Mouse (Mus musculus) heart, adult 2 months (tissue): ENCODE data around the gene Nos1ap. TPM values are rescaled to one million over a fixed set of nuclear protein-coding genes. Genes with fewer than 3 reads are reported as not detected.

Source experiments
- DNase-seq, 2 experiments: peaks; one replicate each; pipeline ENCODE4 v3.0.0; 2021
- H3K27ac ChIP-seq: fragments of 200-600 bp; 2 replicates; pipeline ENCODE4 v1.8.1; 2022
- H3K27me3 ChIP-seq: fragments of 200-500 bp; 2 replicates; pipeline ENCODE4 v1.6.1; 2012; ENCODE audit warnings: mild to moderate bottlenecking, low read length, inconsistent platforms, mixed read lengths; ENCODE audit not compliant: control insufficient read depth, insufficient read depth
- H3K36me3 ChIP-seq: fragments of 200-500 bp; 2 replicates; pipeline ENCODE4 v1.6.1; 2012; ENCODE audit warnings: low read length, inconsistent platforms; ENCODE audit not compliant: control insufficient read depth, insufficient read depth
- H3K4me1 ChIP-seq: fragments of 200-500 bp; 2 replicates; pipeline ENCODE4 v1.6.1; 2011; ENCODE audit warnings: low read length; ENCODE audit not compliant: control insufficient read depth, insufficient read depth
- H3K4me3 ChIP-seq: fragments of 200-600 bp; 2 replicates; pipeline ENCODE4 v1.8.1; 2022
- H3K79me2 ChIP-seq: fragments of 200-500 bp; replicated peaks from 2 replicates; pipeline ENCODE4 v1.6.1; 2012; ENCODE audit warnings: mild to moderate bottlenecking, inconsistent platforms, low read length, moderate library complexity, mixed read lengths; ENCODE audit not compliant: control insufficient read depth, insufficient read depth
- H3K9ac ChIP-seq: fragments of 200-500 bp; 2 replicates; pipeline ENCODE4 v1.6.1; 2012; ENCODE audit warnings: low read depth, mild to moderate bottlenecking, control low read depth, inconsistent platforms, low read length, mixed read lengths
- CTCF ChIP-seq: fragments of 200-600 bp; IDR thresholded peaks from 2 replicates; pipeline ENCODE4 v1.8.1; 2022; ENCODE audit warnings: antibody characterized with exemption, mild to moderate bottlenecking, moderate library complexity
- EP300 ChIP-seq: fragments of 200-500 bp; IDR thresholded peaks from 2 replicates; pipeline ENCODE4 v1.6.1; 2011; ENCODE audit warnings: low read depth, low read length, control low read depth; ENCODE audit not compliant: insufficient read depth
- POLR2A ChIP-seq: fragments of 200-500 bp; IDR thresholded peaks from 2 replicates; pipeline ENCODE4 v1.6.1; 2011; ENCODE audit warnings: mild to moderate bottlenecking, low read depth, low read length, control low read depth; ENCODE audit not compliant: insufficient read depth
- WGBS: fragments of 180-500 bp; shearing (Covaris S2); methylation state at CpG from one replicate; pipeline ENCODE4 v1.1.7; 2018; 5-methylcytosine and 5-hydroxymethylcytosine counted together
- intact Hi-C: fragments of 180-260 bp; cut with DNase I; formaldehyde crosslinking; loops from one replicate; pipeline ENCODE4 v1.15.1; 2025
- polyA plus RNA-seq: library from polyadenylated mRNA; depleted of rRNA; stranded (reverse); fragments of >200 nt; gene quantifications from 2 replicates; pipeline ENCODE4 v1.2.3, GENCODE M21; 2012
- total RNA-seq, 2 experiments: library from RNA; stranded (reverse); gene quantifications; 2 replicates each; pipeline ENCODE4 v1.2.3; 2021

The Nos1ap gene
- total and polyA plus RNA-seq, 3 experiments: 11.5 to 24.0 (median 22.0) TPM

GRCm38 (mm10) chr1:170576012-170576727 is 13.5 kb downstream of the Nos1ap start:
- H3K27ac ChIP-seq: no peak overlapping the region
- intact Hi-C loops: no loop called here
- WGBS: 75% methylated on average over 6 of the region's 6 CpGs
- no peak for DNase-seq
- H3K4me3 ChIP-seq: no peak overlapping the region
- 0 out of 2 replicates have a peak, but pooled peaks cover 1% of the 10 kb centered on the region for H3K4me1 ChIP-seq
- no peaks in the 10 kb centered on the region for H3K27me3 ChIP-seq
- H3K36me3 ChIP-seq: no peaks in the 10 kb centered on the region
- H3K79me2 ChIP-seq: 0 out of 2 replicates have a peak, but pooled peaks cover 2% of the 10 kb centered on the region
- H3K9ac ChIP-seq: no peak overlapping the region
- TF ChIP-seq CTCF (no peak), POLR2A (no peak), EP300 (no peak)

GRCm38 (mm10) chr1:170573117-170573516 is 16.5 kb downstream of the Nos1ap start:
- H3K36me3 ChIP-seq: no peaks in the 10 kb centered on the region
- H3K4me1 ChIP-seq: 0 out of 2 replicates have a peak, but pooled peaks cover 1% of the 10 kb centered on the region
- H3K27ac ChIP-seq: no peak overlapping the region
- H3K27me3 ChIP-seq: no peaks in the 10 kb centered on the region
- no peak overlapping the region for H3K9ac ChIP-seq
- 0 out of 2 replicates have a peak, but pooled peaks cover 2% of the 10 kb centered on the region for H3K79me2 ChIP-seq
- WGBS: 79% methylated on average over 7 of the region's 7 CpGs
- no peak overlapping the region for H3K4me3 ChIP-seq
- intact Hi-C loops: no loop called here
- TF ChIP-seq CTCF (no peak), EP300 (no peak), POLR2A (no peak)
- no peak for DNase-seq

- H3K79me2 ChIP-seq: no peaks in the 10 kb centered on the region
- 69% methylated on average over 4 of the region's 4 CpGs for WGBS
- H3K27me3 ChIP-seq: no peaks in the 10 kb centered on the region
- H3K27ac ChIP-seq: no peak overlapping the region
- H3K9ac ChIP-seq: no peak overlapping the region
- TF ChIP-seq POLR2A (no peak), EP300 (no peak), CTCF (no peak)
- no peaks in the 10 kb centered on the region for H3K36me3 ChIP-seq
- no peak for DNase-seq
- no peaks in the 10 kb centered on the region for H3K4me1 ChIP-seq
- intact Hi-C loops: no loop called here
- no peak overlapping the region for H3K4me3 ChIP-seq
Observed at GRCm38 (mm10) chr1:170566969-170567368, 22.7 kb downstream of the Nos1ap start.

GRCm38 (mm10) chr1:170566538-170566937 is 23.1 kb downstream of the Nos1ap start:
- Histone ChIP-seq H3K4me3 (no peak overlapping the region), H3K9ac (no peak overlapping the region), H3K79me2 (no peaks in the 10 kb centered on the region), H3K36me3 (no peaks in the 10 kb centered on the region), H3K27me3 (no peaks in the 10 kb centered on the region), H3K27ac (no peak overlapping the region), H3K4me1 (no peaks in the 10 kb centered on the region)
- TF ChIP-seq CTCF (no peak), POLR2A (no peak), EP300 (no peak)
- intact Hi-C loops: no loop called here
- 90% methylated on average over 2 of the region's 2 CpGs for WGBS
- DNase-seq: no peak

GRCm38 (mm10) chr1:170564926-170565325 is 24.7 kb downstream of the Nos1ap start:
- intact Hi-C loops: no loop called here
- 73% methylated on average over 3 of the region's 3 CpGs for WGBS
- TF ChIP-seq EP300 (no peak), POLR2A (no peak), CTCF (no peak)
- H3K4me3 ChIP-seq: no peak overlapping the region
- no peaks in the 10 kb centered on the region for H3K4me1 ChIP-seq
- no peaks in the 10 kb centered on the region for H3K79me2 ChIP-seq
- no peak overlapping the region for H3K27ac ChIP-seq
- no peak for DNase-seq
- H3K36me3 ChIP-seq: no peaks in the 10 kb centered on the region
- H3K27me3 ChIP-seq: no peaks in the 10 kb centered on the region
- H3K9ac ChIP-seq: no peak overlapping the region

- no peak for TF ChIP-seq POLR2A
- TF ChIP-seq EP300: no peak
- no peak for TF ChIP-seq CTCF
- WGBS: 68% methylated on average over 1 of the region's 1 CpGs
- DNase-seq: no peak
- no peaks in the 10 kb centered on the region for H3K36me3 ChIP-seq
- H3K4me3 ChIP-seq: no peak overlapping the region
- no peak overlapping the region for H3K9ac ChIP-seq
- H3K27me3 ChIP-seq: no peaks in the 10 kb centered on the region
- intact Hi-C loops: no loop called here
- H3K79me2 ChIP-seq: no peaks in the 10 kb centered on the region
- no peak overlapping the region for H3K27ac ChIP-seq
- no peaks in the 10 kb centered on the region for H3K4me1 ChIP-seq
Observed at GRCm38 (mm10) chr1:170562431-170562830, 27.2 kb downstream of the Nos1ap start.
